Mouse (Mus musculus): ENCODE measurements at regions not wholly inside any gene's neighbourhood (a gene's known extent, or its start where the extent isn't known, plus 50 kb on each side); places are given as distances from the start of the nearest gene placed in this dataset.
A peak's percentile ranks its signal among the peaks of the same experiment; 100 is the strongest.

GRCm38 (mm10) chr8:8225994-8226393 is 435.0 kb downstream of the Efnb2 start:
- H3K4me3 ChIP-seq (replicated peaks; ENCODE audit: low read length): no peak overlapping the region
- H3K9me3 ChIP-seq (replicated peaks; ENCODE audit: control insufficient read depth, low read length): no peaks in the 10 kb centered on the region
- no peaks in the 10 kb centered on the region; the same call in 1 of the 2 replicates for H3K4me1 ChIP-seq (ENCODE audit: control insufficient read depth, insufficient read depth, low read length)
- H3K4me2 ChIP-seq (ENCODE audit: low read depth, low read length): no peak overlapping the region
- 0 out of 2 replicates have a peak, but pooled peaks have one; percentile 27 for ATAC-seq (ENCODE audit: insufficient read depth, low FRiP score)
- no peaks in the 10 kb centered on the region for H3K27me3 ChIP-seq (ENCODE audit: control insufficient read depth, insufficient read depth, low read length)
- no peak overlapping the region for H3K9ac ChIP-seq (ENCODE audit: low read length)
- WGBS: 66% methylated on average over 2 of the region's 2 CpGs
- H3K36me3 ChIP-seq (ENCODE audit: control insufficient read depth, insufficient read depth, low read length): no peaks in the 10 kb centered on the region
- no peak overlapping the region for H3K27ac ChIP-seq (ENCODE audit: low read length)

- ATAC-seq (ENCODE audit: insufficient read depth, low FRiP score): peak; percentile 88
- 48% methylated on average over 2 of the region's 2 CpGs for whole genome bisulfite sequencing
- Histone ChIP-seq H3K27ac (ENCODE audit: low read length) (no peak overlapping the region), H3K4me1 (ENCODE audit: control insufficient read depth, insufficient read depth, low read length) (no peaks in the 10 kb centered on the region; the same call in 1 of the 2 replicates), H3K4me3 (replicated peaks; ENCODE audit: low read length) (no peak overlapping the region), H3K9ac (ENCODE audit: low read length) (no peak overlapping the region), H3K36me3 (ENCODE audit: control insufficient read depth, insufficient read depth, low read length) (no peaks in the 10 kb centered on the region), H3K27me3 (ENCODE audit: control insufficient read depth, insufficient read depth, low read length) (no peaks in the 10 kb centered on the region), H3K9me3 (replicated peaks; ENCODE audit: control insufficient read depth, low read length) (no peaks in the 10 kb centered on the region), H3K4me2 (ENCODE audit: low read depth, low read length) (no peak overlapping the region)
Observed at GRCm38 (mm10) chr8:8225175-8225830, 435.7 kb downstream of the Efnb2 start.

- Histone ChIP-seq H3K27me3 (ENCODE audit: control insufficient read depth, insufficient read depth, low read length) (no peaks in the 10 kb centered on the region), H3K4me2 (ENCODE audit: low read depth, low read length) (no peak overlapping the region), H3K36me3 (ENCODE audit: control insufficient read depth, insufficient read depth, low read length) (no peaks in the 10 kb centered on the region), H3K9me3 (replicated peaks; ENCODE audit: control insufficient read depth, low read length) (no peaks in the 10 kb centered on the region), H3K4me1 (ENCODE audit: control insufficient read depth, insufficient read depth, low read length) (no peaks in the 10 kb centered on the region), H3K9ac (ENCODE audit: low read length) (no peak overlapping the region), H3K27ac (ENCODE audit: low read length) (no peak overlapping the region), H3K4me3 (replicated peaks; ENCODE audit: low read length) (no peak overlapping the region)
- ATAC-seq (ENCODE audit: insufficient read depth, low FRiP score): no peak
- 64% methylated on average over 14 of the region's 14 CpGs for WGBS
Observed at GRCm38 (mm10) chr8:8220395-8221031, 440.5 kb downstream of the Efnb2 start.

- H3K4me3 ChIP-seq (replicated peaks; ENCODE audit: low read length): no peak overlapping the region
- WGBS: 66% methylated on average over 12 of the region's 12 CpGs
- H3K27ac ChIP-seq (ENCODE audit: low read length): no peak overlapping the region
- no peak overlapping the region for H3K4me2 ChIP-seq (ENCODE audit: low read depth, low read length)
- no peaks in the 10 kb centered on the region for H3K36me3 ChIP-seq (ENCODE audit: control insufficient read depth, insufficient read depth, low read length)
- no peaks in the 10 kb centered on the region for H3K27me3 ChIP-seq (ENCODE audit: control insufficient read depth, insufficient read depth, low read length)
- H3K9me3 ChIP-seq (replicated peaks; ENCODE audit: control insufficient read depth, low read length): no peaks in the 10 kb centered on the region
- no peak for ATAC-seq (ENCODE audit: insufficient read depth, low FRiP score)
- no peaks in the 10 kb centered on the region for H3K4me1 ChIP-seq (ENCODE audit: control insufficient read depth, insufficient read depth, low read length)
- H3K9ac ChIP-seq (ENCODE audit: low read length): no peak overlapping the region
Observed at GRCm38 (mm10) chr8:8219701-8220394, 441.2 kb downstream of the Efnb2 start.

GRCm38 (mm10) chr8:8193036-8193435 is 468.0 kb downstream of the Efnb2 start:
- H3K4me3 ChIP-seq (replicated peaks; ENCODE audit: low read length): no peak overlapping the region
- whole genome bisulfite sequencing: 72% methylated on average over 3 of the region's 3 CpGs
- H3K27me3 ChIP-seq (ENCODE audit: control insufficient read depth, insufficient read depth, low read length): no peaks in the 10 kb centered on the region
- no peaks in the 10 kb centered on the region for H3K36me3 ChIP-seq (ENCODE audit: control insufficient read depth, insufficient read depth, low read length)
- H3K9me3 ChIP-seq (replicated peaks; ENCODE audit: control insufficient read depth, low read length): no peaks in the 10 kb centered on the region
- no peak overlapping the region for H3K4me2 ChIP-seq (ENCODE audit: low read depth, low read length)
- ATAC-seq (ENCODE audit: insufficient read depth, low FRiP score): no peak
- no peak overlapping the region for H3K9ac ChIP-seq (ENCODE audit: low read length)
- 0 out of 2 replicates have a peak, but pooled peaks cover 2% of the 10 kb centered on the region for H3K4me1 ChIP-seq (ENCODE audit: control insufficient read depth, insufficient read depth, low read length)
- no peak overlapping the region for H3K27ac ChIP-seq (ENCODE audit: low read length)

GRCm38 (mm10) chr8:8186046-8186445 is 475.0 kb downstream of the Efnb2 start:
- no peak for ATAC-seq (ENCODE audit: insufficient read depth, low FRiP score)
- Histone ChIP-seq H3K4me3 (replicated peaks; ENCODE audit: low read length) (no peak overlapping the region), H3K9ac (ENCODE audit: low read length) (no peak overlapping the region), H3K36me3 (ENCODE audit: control insufficient read depth, insufficient read depth, low read length) (no peaks in the 10 kb centered on the region), H3K27ac (ENCODE audit: low read length) (no peak overlapping the region), H3K4me2 (ENCODE audit: low read depth, low read length) (no peak overlapping the region), H3K4me1 (ENCODE audit: control insufficient read depth, insufficient read depth, low read length) (no peaks in the 10 kb centered on the region), H3K9me3 (replicated peaks; ENCODE audit: control insufficient read depth, low read length) (no peaks in the 10 kb centered on the region), H3K27me3 (ENCODE audit: control insufficient read depth, insufficient read depth, low read length) (no peaks in the 10 kb centered on the region)
- 33% methylated on average over 3 of the region's 3 CpGs for WGBS

GRCm38 (mm10) chr8:8183233-8183622 is 477.8 kb downstream of the Efnb2 start:
- WGBS: 43% methylated on average over 6 of the region's 6 CpGs
- Histone ChIP-seq H3K27me3 (ENCODE audit: control insufficient read depth, insufficient read depth, low read length) (no peaks in the 10 kb centered on the region), H3K4me3 (replicated peaks; ENCODE audit: low read length) (no peak overlapping the region), H3K4me1 (ENCODE audit: control insufficient read depth, insufficient read depth, low read length) (no peaks in the 10 kb centered on the region), H3K36me3 (ENCODE audit: control insufficient read depth, insufficient read depth, low read length) (no peaks in the 10 kb centered on the region), H3K9ac (ENCODE audit: low read length) (no peak overlapping the region), H3K9me3 (replicated peaks; ENCODE audit: control insufficient read depth, low read length) (no peaks in the 10 kb centered on the region), H3K27ac (ENCODE audit: low read length) (no peak overlapping the region), H3K4me2 (ENCODE audit: low read depth, low read length) (no peak overlapping the region)
- ATAC-seq (ENCODE audit: insufficient read depth, low FRiP score): no peak

GRCm38 (mm10) chr8:8182616-8183232 is 478.3 kb downstream of the Efnb2 start:
- Histone ChIP-seq H3K4me3 (replicated peaks; ENCODE audit: low read length) (no peak overlapping the region), H3K9me3 (replicated peaks; ENCODE audit: control insufficient read depth, low read length) (no peaks in the 10 kb centered on the region), H3K27ac (ENCODE audit: low read length) (no peak overlapping the region), H3K4me1 (ENCODE audit: control insufficient read depth, insufficient read depth, low read length) (no peaks in the 10 kb centered on the region), H3K9ac (ENCODE audit: low read length) (no peak overlapping the region), H3K36me3 (ENCODE audit: control insufficient read depth, insufficient read depth, low read length) (no peaks in the 10 kb centered on the region), H3K27me3 (ENCODE audit: control insufficient read depth, insufficient read depth, low read length) (no peaks in the 10 kb centered on the region), H3K4me2 (ENCODE audit: low read depth, low read length) (no peak overlapping the region)
- no peak for ATAC-seq (ENCODE audit: insufficient read depth, low FRiP score)
- 43% methylated on average over 4 of the region's 4 CpGs for WGBS

GRCm38 (mm10) chr8:8182108-8182507 is 478.9 kb downstream of the Efnb2 start:
- ATAC-seq (ENCODE audit: insufficient read depth, low FRiP score): no peak
- Histone ChIP-seq H3K4me3 (replicated peaks; ENCODE audit: low read length) (no peak overlapping the region), H3K4me1 (ENCODE audit: control insufficient read depth, insufficient read depth, low read length) (no peaks in the 10 kb centered on the region), H3K27ac (ENCODE audit: low read length) (no peak overlapping the region), H3K36me3 (ENCODE audit: control insufficient read depth, insufficient read depth, low read length) (no peaks in the 10 kb centered on the region), H3K9me3 (replicated peaks; ENCODE audit: control insufficient read depth, low read length) (no peaks in the 10 kb centered on the region), H3K4me2 (ENCODE audit: low read depth, low read length) (no peak overlapping the region), H3K9ac (ENCODE audit: low read length) (no peak overlapping the region), H3K27me3 (ENCODE audit: control insufficient read depth, insufficient read depth, low read length) (no peaks in the 10 kb centered on the region)
- 39% methylated on average over 2 of the region's 2 CpGs for WGBS

Measured in stomach, embryonic 16.5 days (tissue).